Mouse (Mus musculus): ENCODE results near the gene Tas2r135.

- TF ChIP-seq GATA1 (IDR thresholded peaks at IDR 0.05; ENCODE audit: borderline replicate concordance, low read length): no peak
- no peak for TF ChIP-seq FLI1 (IDR thresholded peaks at IDR 0.05; ENCODE audit: low read length)
Measured at GRCm38 (mm10) chr6:42398998-42399397, 6.2 kb upstream of the Tas2r135 start.
